Mouse (Mus musculus) forebrain, postnatal 0 days (tissue): ENCODE measurements around the gene Hopx. TPM values are rescaled to one million over a fixed set of nuclear protein-coding genes. Genes with fewer than 3 reads are reported as not detected.

Experiments
- ATAC-seq: fragments of 200-750 bp; cut with Nextera tagmentation; 2 replicates; pipeline ENCODE4 v1.8.0; 2017; ENCODE audit warnings: mild to moderate bottlenecking, moderate library complexity
- DNase-seq: peaks from one replicate; pipeline ENCODE4 v3.0.0-alpha.2; 2015
- H3K27ac ChIP-seq: fragments of 300-500 bp; sonication (generic); 2 replicates; pipeline ENCODE4 v1.5.1; 2014; ENCODE audit warnings: low read depth, mild to moderate bottlenecking, antibody characterized with exemption, low read length, moderate library complexity, mixed read lengths
- H3K27me3 ChIP-seq: fragments of 300-500 bp; sonication (generic); 2 replicates; pipeline ENCODE4 v1.6.1; 2014; ENCODE audit warnings: mild to moderate bottlenecking, low read length, mixed read lengths; ENCODE audit not compliant: insufficient read depth
- H3K36me3 ChIP-seq: fragments of 300-500 bp; sonication (generic); 2 replicates; pipeline ENCODE4 v1.6.1; 2014; ENCODE audit warnings: mild to moderate bottlenecking, moderate library complexity; ENCODE audit not compliant: insufficient read depth
- H3K4me1 ChIP-seq: fragments of 300-500 bp; sonication (generic); 2 replicates; pipeline ENCODE4 v1.6.1; 2014; ENCODE audit warnings: antibody characterized with exemption; ENCODE audit not compliant: insufficient read depth
- H3K4me2 ChIP-seq: fragments of 300-500 bp; sonication (generic); 2 replicates; pipeline ENCODE4 v1.6.1; 2014; ENCODE audit warnings: low read depth, mild to moderate bottlenecking, moderate library complexity
- H3K4me3 ChIP-seq: fragments of 300-500 bp; sonication (generic); 2 replicates; pipeline ENCODE4 v1.5.1; 2014; ENCODE audit warnings: low read depth, low read length, mixed read lengths
- H3K9ac ChIP-seq: fragments of 300-500 bp; sonication (generic); 2 replicates; pipeline ENCODE4 v1.6.1; 2014; ENCODE audit warnings: mild to moderate bottlenecking
- H3K9me3 ChIP-seq: fragments of 300-500 bp; sonication (generic); 2 replicates; pipeline ENCODE4 v1.6.1; 2016; ENCODE audit warnings: low read length
- CTCF ChIP-seq: sonication (generic); IDR thresholded peaks from 2 replicates; pipeline ENCODE4 v1.5.1; 2016; ENCODE audit warnings: antibody characterized with exemption, control low read depth, low read depth
- WGBS: fragments of 180-500 bp; shearing (Covaris S2); extraction: QIAGEN DNeasy Blood & Tissue Kit; methylation state at CpG from one replicate; pipeline ENCODE4 v1.1.7; 2014; 5-methylcytosine and 5-hydroxymethylcytosine counted together
- polyA plus RNA-seq: library from polyadenylated mRNA; unstranded; fragments of >200 nt; fragmentation: Nextera tagmentation; extraction: Ambion mirVana; gene quantifications from 2 replicates; pipeline ENCODE4 v1.2.1, GENCODE M21; 2015
- total RNA-seq: library from RNA; depleted of rRNA; stranded (reverse); fragments of >200 nt; gene quantifications from 2 replicates; pipeline ENCODE4 v1.2.3, GENCODE M21; 2014

Gene Hopx
- total and polyA plus RNA-seq, 2 experiments from 2014 or later: 2.7 to 28.1 TPM

GRCm38 (mm10) chr5:77112066-77112465, 2.9 kb downstream of the Hopx start:
- ATAC-seq: no peak
- no peak overlapping the region for H3K4me3 ChIP-seq

GRCm38 (mm10) chr5:77109814-77110213, 5.1 kb downstream of the Hopx start:
- DNase-seq: no peak

More at GRCm38 (mm10) chr5:77112066-77112465, 2.9 kb downstream of the Hopx start:
- H3K36me3 ChIP-seq: no peaks in the 10 kb centered on the region
- no peak overlapping the region for H3K27ac ChIP-seq
- no peak overlapping the region for H3K4me2 ChIP-seq
- DNase-seq: no peak
- H3K27me3 ChIP-seq: no peaks in the 10 kb centered on the region
- H3K9me3 ChIP-seq: no peaks in the 10 kb centered on the region
- TF ChIP-seq CTCF: no peak
- no peak overlapping the region for H3K9ac ChIP-seq
- 42% methylated on average over 2 of the region's 2 CpGs for WGBS
- H3K4me1 ChIP-seq: peaks cover 7% of the 10 kb centered on the region; the same call in 1 of the 2 replicates

GRCm38 (mm10) chr5:77108806-77109205, 6.1 kb downstream of the Hopx start:
- Histone ChIP-seq H3K9ac (no peak overlapping the region), H3K9me3 (no peaks in the 10 kb centered on the region), H3K36me3 (no peaks in the 10 kb centered on the region), H3K27ac (no peak overlapping the region), H3K4me3 (no peak overlapping the region), H3K27me3 (no peaks in the 10 kb centered on the region), H3K4me2 (no peak overlapping the region), H3K4me1 (no peaks in the 10 kb centered on the region)
- DNase-seq (no peak), ATAC-seq (no peak)
- no peak for TF ChIP-seq CTCF
- WGBS: 96% methylated on average over 6 of the region's 6 CpGs

More at GRCm38 (mm10) chr5:77109814-77110213, 5.1 kb downstream of the Hopx start:
- Histone ChIP-seq H3K27ac (no peak overlapping the region), H3K9ac (no peak overlapping the region), H3K27me3 (no peaks in the 10 kb centered on the region), H3K9me3 (no peaks in the 10 kb centered on the region), H3K36me3 (no peaks in the 10 kb centered on the region), H3K4me3 (no peak overlapping the region), H3K4me2 (no peak overlapping the region), H3K4me1 (peaks cover 3% of the 10 kb centered on the region; the same call in 1 of the 2 replicates)
- 79% methylated on average over 2 of the region's 2 CpGs for WGBS
- no peak for ATAC-seq
- TF ChIP-seq CTCF: no peak

GRCm38 (mm10) chr5:77107146-77107822, 7.6 kb downstream of the Hopx start:
- TF ChIP-seq CTCF: no peak
- H3K4me3 ChIP-seq: no peak overlapping the region
- H3K36me3 ChIP-seq: no peaks in the 10 kb centered on the region
- H3K4me2 ChIP-seq: no peak overlapping the region
- ATAC-seq (no peak), DNase-seq (no peak)
- H3K9me3 ChIP-seq: no peaks in the 10 kb centered on the region
- H3K27me3 ChIP-seq: no peaks in the 10 kb centered on the region
- H3K9ac ChIP-seq: no peak overlapping the region
- peaks cover 5% of the 10 kb centered on the region; the same call in 1 of the 2 replicates for H3K4me1 ChIP-seq
- 90% methylated on average over 11 of the region's 11 CpGs for WGBS
- H3K27ac ChIP-seq: no peak overlapping the region

- TF ChIP-seq CTCF: no peak
- Histone ChIP-seq H3K27ac (no peak overlapping the region), H3K27me3 (no peaks in the 10 kb centered on the region), H3K36me3 (no peaks in the 10 kb centered on the region), H3K4me1 (peaks cover 5% of the 10 kb centered on the region; the same call in 1 of the 2 replicates), H3K9ac (no peak overlapping the region), H3K4me2 (no peak overlapping the region), H3K4me3 (no peak overlapping the region), H3K9me3 (no peaks in the 10 kb centered on the region)
- ATAC-seq (peak; percentile 56), DNase-seq (peak; percentile 21)
- WGBS: 55% methylated on average over 15 of the region's 15 CpGs
Measured at GRCm38 (mm10) chr5:77102522-77103365, 12.2 kb downstream of the Hopx start.

GRCm38 (mm10) chr5:77100691-77101090, 14.2 kb downstream of the Hopx start:
- no peak for ATAC-seq
- H3K9ac ChIP-seq: no peak overlapping the region
- 94% methylated on average over 6 of the region's 6 CpGs for WGBS
- peaks cover 5% of the 10 kb centered on the region; the same call in 1 of the 2 replicates for H3K4me1 ChIP-seq
- no peak overlapping the region for H3K4me2 ChIP-seq
- no peak for DNase-seq
- H3K27me3 ChIP-seq: no peaks in the 10 kb centered on the region
- H3K27ac ChIP-seq: no peak overlapping the region
- no peak overlapping the region for H3K4me3 ChIP-seq
- no peaks in the 10 kb centered on the region for H3K36me3 ChIP-seq
- H3K9me3 ChIP-seq: no peaks in the 10 kb centered on the region
- no peak for TF ChIP-seq CTCF

- 88% methylated on average over 6 of the region's 6 CpGs for WGBS
- Histone ChIP-seq H3K9ac (no peak overlapping the region), H3K4me1 (peaks cover 5% of the 10 kb centered on the region; the same call in 1 of the 2 replicates), H3K27me3 (no peaks in the 10 kb centered on the region), H3K27ac (no peak overlapping the region), H3K36me3 (no peaks in the 10 kb centered on the region), H3K4me3 (no peak overlapping the region), H3K9me3 (no peaks in the 10 kb centered on the region), H3K4me2 (no peak overlapping the region)
- DNase-seq (no peak), ATAC-seq (no peak)
- TF ChIP-seq CTCF: no peak
Measured at GRCm38 (mm10) chr5:77099997-77100380, 14.9 kb downstream of the Hopx start.
